Mouse (Mus musculus): Measurements from ENCODE around the gene Maff. TPM values are rescaled to one million over a fixed set of nuclear protein-coding genes. Genes with fewer than 3 reads are reported as not detected.
A peak's percentile ranks its signal among the peaks of the same experiment; 100 is the strongest.

Maff gene
- polyA plus RNA-seq, 1 experiment from 2014 or later, result 7.1 TPM

GRCm38 (mm10) chr15:79328939-79329275, 17.5 kb upstream of the Maff start:
- Histone ChIP-seq H3K4me3 (ENCODE audit: low read length) (no peak overlapping the region; the same call in 1 of the 2 replicates), H3K9me3 (ENCODE audit: control insufficient read depth, low read length) (no peaks in the 10 kb centered on the region), H3K36me3 (ENCODE audit: control insufficient read depth, insufficient read depth, low read length) (no peaks in the 10 kb centered on the region), H3K27me3 (replicated peaks; ENCODE audit: control insufficient read depth, insufficient read depth, low read length) (no peaks in the 10 kb centered on the region), H3K9ac (ENCODE audit: low read depth, low read length) (peak overlapping the region; percentile 48; the same call in 1 of the 2 replicates), H3K4me2 (ENCODE audit: low read depth, low read length) (peak overlapping the region; percentile 58), H3K4me1 (ENCODE audit: control insufficient read depth, insufficient read depth, low read length) (peaks cover 29% of the 10 kb centered on the region), H3K27ac (ENCODE audit: low read length) (peak overlapping the region; percentile 97)
- no peak for ATAC-seq
- WGBS, result 72% methylated on average over 4 of the region's 4 CpGs

- no peaks in the 10 kb centered on the region for H3K36me3 ChIP-seq (ENCODE audit: control insufficient read depth, insufficient read depth, low read length)
- no peak overlapping the region for H3K4me3 ChIP-seq (ENCODE audit: low read length)
- peaks cover 23% of the 10 kb centered on the region for H3K4me1 ChIP-seq (ENCODE audit: control insufficient read depth, insufficient read depth, low read length)
- no peaks in the 10 kb centered on the region for H3K27me3 ChIP-seq (replicated peaks; ENCODE audit: control insufficient read depth, insufficient read depth, low read length)
- no peak overlapping the region for H3K27ac ChIP-seq (ENCODE audit: low read length)
- no peak overlapping the region for H3K9ac ChIP-seq (ENCODE audit: low read depth, low read length)
- H3K9me3 ChIP-seq (ENCODE audit: control insufficient read depth, low read length), result no peaks in the 10 kb centered on the region
- ATAC-seq, result no peak
- H3K4me2 ChIP-seq (ENCODE audit: low read depth, low read length), result no peak overlapping the region
- WGBS, result 96% methylated on average over 6 of the region's 6 CpGs
Measured at GRCm38 (mm10) chr15:79329346-79329978, 17.0 kb upstream of the Maff start.

- Histone ChIP-seq H3K9me3 (ENCODE audit: control insufficient read depth, low read length) (no peaks in the 10 kb centered on the region), H3K4me3 (ENCODE audit: low read length) (no peak overlapping the region), H3K4me1 (ENCODE audit: control insufficient read depth, insufficient read depth, low read length) (peaks cover 19% of the 10 kb centered on the region), H3K27ac (ENCODE audit: low read length) (no peak overlapping the region), H3K4me2 (ENCODE audit: low read depth, low read length) (no peak overlapping the region), H3K9ac (ENCODE audit: low read depth, low read length) (no peak overlapping the region), H3K27me3 (replicated peaks; ENCODE audit: control insufficient read depth, insufficient read depth, low read length) (no peaks in the 10 kb centered on the region), H3K36me3 (ENCODE audit: control insufficient read depth, insufficient read depth, low read length) (no peaks in the 10 kb centered on the region)
- WGBS, result 88% methylated on average over 6 of the region's 6 CpGs
- no peak for ATAC-seq
Measured at GRCm38 (mm10) chr15:79329979-79330363, 16.4 kb upstream of the Maff start.

- no peaks in the 10 kb centered on the region for H3K27me3 ChIP-seq (replicated peaks; ENCODE audit: control insufficient read depth, insufficient read depth, low read length)
- H3K9ac ChIP-seq (ENCODE audit: low read depth, low read length), result no peak overlapping the region
- no peaks in the 10 kb centered on the region for H3K36me3 ChIP-seq (ENCODE audit: control insufficient read depth, insufficient read depth, low read length)
- H3K4me3 ChIP-seq (ENCODE audit: low read length), result no peak overlapping the region
- ATAC-seq, result no peak
- 51% methylated on average over 4 of the region's 4 CpGs for WGBS
- no peaks in the 10 kb centered on the region for H3K9me3 ChIP-seq (ENCODE audit: control insufficient read depth, low read length)
- peaks cover 13% of the 10 kb centered on the region; the same call in 1 of the 2 replicates for H3K4me1 ChIP-seq (ENCODE audit: control insufficient read depth, insufficient read depth, low read length)
- H3K4me2 ChIP-seq (ENCODE audit: low read depth, low read length), result no peak overlapping the region
- no peak overlapping the region for H3K27ac ChIP-seq (ENCODE audit: low read length)
Measured at GRCm38 (mm10) chr15:79330521-79330920, 15.9 kb upstream of the Maff start.

- Histone ChIP-seq H3K4me1 (ENCODE audit: control insufficient read depth, insufficient read depth, low read length) (peaks cover 3% of the 10 kb centered on the region; the same call in 1 of the 2 replicates), H3K27ac (ENCODE audit: low read length) (no peak overlapping the region), H3K9me3 (ENCODE audit: control insufficient read depth, low read length) (no peaks in the 10 kb centered on the region), H3K4me3 (ENCODE audit: low read length) (no peak overlapping the region), H3K36me3 (ENCODE audit: control insufficient read depth, insufficient read depth, low read length) (no peaks in the 10 kb centered on the region), H3K27me3 (replicated peaks; ENCODE audit: control insufficient read depth, insufficient read depth, low read length) (no peaks in the 10 kb centered on the region), H3K9ac (ENCODE audit: low read depth, low read length) (no peak overlapping the region), H3K4me2 (ENCODE audit: low read depth, low read length) (no peak overlapping the region)
- ATAC-seq, result peak; percentile 34; the same call in 1 of the 2 replicates
- 39% methylated on average over 4 of the region's 4 CpGs for WGBS
Measured at GRCm38 (mm10) chr15:79333409-79333808, 13.0 kb upstream of the Maff start.

GRCm38 (mm10) chr15:79335061-79335655, 11.3 kb upstream of the Maff start:
- Histone ChIP-seq H3K4me1 (ENCODE audit: control insufficient read depth, insufficient read depth, low read length) (peaks cover 3% of the 10 kb centered on the region; the same call in 1 of the 2 replicates), H3K9me3 (ENCODE audit: control insufficient read depth, low read length) (no peaks in the 10 kb centered on the region), H3K9ac (ENCODE audit: low read depth, low read length) (no peak overlapping the region), H3K4me2 (ENCODE audit: low read depth, low read length) (no peak overlapping the region), H3K27me3 (replicated peaks; ENCODE audit: control insufficient read depth, insufficient read depth, low read length) (no peaks in the 10 kb centered on the region), H3K27ac (ENCODE audit: low read length) (no peak overlapping the region), H3K36me3 (ENCODE audit: control insufficient read depth, insufficient read depth, low read length) (no peaks in the 10 kb centered on the region), H3K4me3 (ENCODE audit: low read length) (no peak overlapping the region)
- 62% methylated on average over 7 of the region's 7 CpGs for WGBS
- ATAC-seq, result no peak

DNA sequence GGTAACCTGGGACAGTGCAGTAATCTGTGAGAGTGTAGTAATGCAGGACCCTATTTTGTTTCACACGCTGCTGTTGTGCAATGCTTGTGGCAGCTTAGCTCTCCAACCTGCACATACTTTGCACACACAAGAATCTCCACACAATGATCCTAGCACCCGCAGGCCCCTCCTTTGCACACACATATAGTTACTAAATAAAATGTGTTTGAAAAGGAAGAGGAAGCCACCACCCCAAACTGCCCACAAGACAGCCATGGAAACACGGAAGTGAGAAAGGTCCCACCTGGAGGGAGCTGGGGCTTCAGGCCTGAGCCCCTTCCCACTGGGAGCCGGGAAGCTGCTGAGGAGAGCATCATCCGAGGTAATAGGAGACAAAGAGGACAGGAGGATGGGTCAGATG, 7.4 kb upstream of the Maff start:
- Histone ChIP-seq H3K9ac (ENCODE audit: low read depth, low read length) (no peak overlapping the region), H3K9me3 (ENCODE audit: control insufficient read depth, low read length) (no peaks in the 10 kb centered on the region), H3K36me3 (ENCODE audit: control insufficient read depth, insufficient read depth, low read length) (no peaks in the 10 kb centered on the region), H3K27me3 (replicated peaks; ENCODE audit: control insufficient read depth, insufficient read depth, low read length) (no peaks in the 10 kb centered on the region), H3K4me3 (ENCODE audit: low read length) (no peak overlapping the region), H3K27ac (ENCODE audit: low read length) (no peak overlapping the region), H3K4me1 (ENCODE audit: control insufficient read depth, insufficient read depth, low read length) (peaks cover 12% of the 10 kb centered on the region), H3K4me2 (ENCODE audit: low read depth, low read length) (no peak overlapping the region)
- 77% methylated on average over 5 of the region's 5 CpGs for WGBS
- ATAC-seq, result no peak

DNA sequence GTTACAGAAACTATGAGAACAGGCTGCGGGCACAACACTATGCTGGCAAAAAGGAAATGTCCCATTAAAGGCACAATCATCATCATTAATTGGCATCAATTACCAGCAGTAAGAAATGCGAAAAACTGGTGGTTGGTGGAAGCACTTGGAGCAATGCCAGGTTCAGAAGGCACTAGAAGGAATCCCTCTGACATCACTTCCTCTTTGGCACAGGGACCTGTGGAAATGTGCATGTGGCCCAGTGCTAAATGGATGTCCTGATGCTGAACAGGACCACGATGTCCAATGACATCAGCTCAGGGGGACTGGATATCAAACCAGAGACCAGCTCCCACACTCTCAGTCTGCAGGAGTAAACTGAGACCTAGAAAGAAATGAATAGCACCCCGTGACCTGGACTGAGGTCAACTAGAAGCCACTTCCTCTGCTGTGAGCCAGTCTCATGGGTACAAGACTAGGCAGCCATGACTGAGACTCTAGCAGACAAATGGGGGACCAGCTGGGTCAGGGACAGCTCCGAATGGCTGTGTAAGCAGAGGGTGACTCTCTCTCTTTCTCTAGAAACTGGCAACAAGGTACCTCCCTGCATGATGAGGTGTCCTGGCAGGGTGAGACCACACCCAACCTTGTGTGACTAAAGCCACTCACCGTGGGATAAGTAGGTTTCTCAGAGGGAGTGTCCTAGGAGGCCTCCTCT, 3.6 kb upstream of the Maff start:
- no peak for ATAC-seq
- Histone ChIP-seq H3K9me3 (ENCODE audit: control insufficient read depth, low read length) (no peaks in the 10 kb centered on the region), H3K36me3 (ENCODE audit: control insufficient read depth, insufficient read depth, low read length) (no peaks in the 10 kb centered on the region), H3K4me3 (ENCODE audit: low read length) (no peak overlapping the region), H3K4me2 (ENCODE audit: low read depth, low read length) (no peak overlapping the region), H3K27ac (ENCODE audit: low read length) (no peak overlapping the region), H3K27me3 (replicated peaks; ENCODE audit: control insufficient read depth, insufficient read depth, low read length) (no peaks in the 10 kb centered on the region), H3K9ac (ENCODE audit: low read depth, low read length) (no peak overlapping the region), H3K4me1 (ENCODE audit: control insufficient read depth, insufficient read depth, low read length) (peaks cover 18% of the 10 kb centered on the region)
- WGBS, result 67% methylated on average over 6 of the region's 6 CpGs

DNA sequence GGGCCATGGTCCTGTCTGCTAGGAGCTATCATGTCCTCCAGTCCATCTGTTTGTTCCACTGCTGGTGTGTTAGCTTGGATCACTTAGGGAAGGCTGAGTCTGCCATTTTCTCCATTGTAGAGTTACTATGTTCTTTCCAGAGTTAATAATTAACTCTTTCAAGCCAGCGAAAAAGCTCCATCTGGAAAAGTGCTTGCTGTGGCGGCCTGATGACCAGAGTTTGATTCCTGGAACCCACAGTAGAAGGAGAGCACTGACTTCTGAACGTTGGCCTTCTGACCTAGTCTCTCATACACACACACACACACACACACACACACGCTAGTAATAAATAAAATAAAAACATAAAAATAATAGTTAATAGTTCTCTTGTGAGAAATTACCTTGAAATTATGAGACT, 1.8 kb upstream of the Maff start:
- Histone ChIP-seq H3K4me3 (ENCODE audit: low read length) (no peak overlapping the region), H3K27ac (ENCODE audit: low read length) (no peak overlapping the region), H3K9me3 (ENCODE audit: control insufficient read depth, low read length) (no peaks in the 10 kb centered on the region), H3K27me3 (replicated peaks; ENCODE audit: control insufficient read depth, insufficient read depth, low read length) (no peaks in the 10 kb centered on the region), H3K4me1 (ENCODE audit: control insufficient read depth, insufficient read depth, low read length) (peaks cover 28% of the 10 kb centered on the region), H3K4me2 (ENCODE audit: low read depth, low read length) (no peak overlapping the region), H3K9ac (ENCODE audit: low read depth, low read length) (no peak overlapping the region), H3K36me3 (ENCODE audit: control insufficient read depth, insufficient read depth, low read length) (no peaks in the 10 kb centered on the region)
- ATAC-seq, result no peak
- 61% methylated on average over 4 of the region's 4 CpGs for whole genome bisulfite sequencing
